Mouse (Mus musculus) cortical plate, adult 2 months (tissue): ENCODE data around the gene Slc7a11.

Experiments
- CTCF ChIP-seq: fragments of 200-500 bp; IDR thresholded peaks from 2 replicates; pipeline ENCODE4 v1.5.1; 2011; ENCODE audit warnings: mild to moderate bottlenecking, control low read depth, low read length; ENCODE audit not compliant: insufficient read depth; ENCODE audit errors: extremely low read depth
- POLR2A ChIP-seq: fragments of 200-500 bp; IDR thresholded peaks from 2 replicates; pipeline ENCODE4 v1.6.1; 2011; ENCODE audit warnings: mild to moderate bottlenecking, low read length, control low read depth; ENCODE audit not compliant: insufficient read depth; ENCODE audit errors: extremely low read depth

- TF ChIP-seq CTCF (no peak), POLR2A (no peak)
Measured at GRCm38 (mm10) chr3:49965569-49965968, 477.8 kb downstream of the Slc7a11 start.
